Mouse (Mus musculus) bone marrow, adult 2 months (tissue): ENCODE measurements around the gene Elmod2.

Experiments
- CTCF ChIP-seq: fragments of 200-500 bp; IDR thresholded peaks from 2 replicates; pipeline ENCODE4 v1.5.1; 2011; ENCODE audit warnings: low read length, control low read depth; ENCODE audit not compliant: control insufficient read depth, insufficient read depth
- POLR2A ChIP-seq: fragments of 200-500 bp; IDR thresholded peaks from 2 replicates; pipeline ENCODE4 v1.6.1; 2011; ENCODE audit warnings: low read depth, mild to moderate bottlenecking, control low read depth, low read length, borderline replicate concordance; ENCODE audit not compliant: control insufficient read depth

DNA sequence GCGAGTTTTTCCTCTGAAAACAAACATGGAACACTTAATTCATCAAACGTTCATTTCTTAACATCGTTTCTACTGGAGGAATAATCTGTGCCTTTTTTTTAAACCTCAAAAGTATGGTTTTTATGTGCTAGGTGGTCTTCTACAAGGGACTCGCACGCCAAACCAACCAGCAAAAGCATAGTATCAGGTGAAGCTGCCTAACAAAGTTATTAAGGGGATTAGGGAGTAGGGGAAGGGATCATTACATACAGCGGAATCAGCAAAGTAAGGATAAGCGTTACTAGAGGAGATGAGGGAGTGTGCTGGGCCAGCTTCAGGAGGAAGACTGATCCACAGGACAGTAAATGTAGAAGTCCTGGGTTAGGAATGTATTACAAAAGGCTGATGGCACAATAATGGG is 578 bp upstream of the Elmod2 start:
- TF ChIP-seq POLR2A, result no peak
- TF ChIP-seq CTCF, result no peak
